Mouse (Mus musculus): ENCODE data around the gene Sez6l. TPM values are rescaled to one million over a fixed set of nuclear protein-coding genes. Genes with fewer than 3 reads are reported as not detected.

Sez6l gene
- 2.4 and 2.6 TPM in 2 replicates for polyA plus RNA-seq (2012; rRNA removed)

- no peak for DNase-seq (ENCODE audit: low read depth)
Observed at GRCm38 (mm10) chr5:112576993-112577670, at the start of gene Sez6l. Sez6l (minus strand) TSS chr5:112577185.

DNA sequence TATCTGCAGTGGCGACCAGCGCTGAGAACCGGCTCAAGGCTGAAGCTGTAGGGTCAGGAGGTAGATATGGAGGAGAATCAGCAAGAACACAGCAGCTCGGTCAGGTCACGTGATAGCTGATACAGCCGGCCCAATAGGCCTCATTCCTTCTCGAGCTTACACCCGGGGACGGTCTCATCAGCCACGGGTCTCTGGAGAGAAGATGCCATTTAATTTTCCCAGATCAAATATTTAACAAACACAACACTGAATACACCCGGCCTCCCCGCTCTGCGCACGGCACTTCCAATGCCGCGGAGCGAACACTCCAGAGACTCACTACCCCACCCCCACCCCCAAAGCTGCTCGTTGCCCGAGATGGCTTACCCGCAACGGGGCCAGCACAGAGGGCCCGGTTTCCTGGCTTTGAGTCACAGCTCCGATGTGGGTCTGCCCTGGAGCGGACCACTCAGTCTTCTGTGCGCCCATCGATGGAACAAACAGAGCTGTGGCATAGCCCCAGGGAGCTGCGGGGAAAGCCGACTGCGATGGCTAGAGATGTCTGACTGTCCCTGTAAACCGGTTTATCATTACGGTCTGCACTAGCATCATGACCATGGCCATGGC is 48.7 kb upstream of the Sez6l start:
- DNase-seq (ENCODE audit: low read depth): no peak

GRCm38 (mm10) chr5:112622946-112623345 is 46.0 kb upstream of the Sez6l start:
- no peak for DNase-seq (ENCODE audit: low read depth)

GRCm38 (mm10) chr5:112620256-112620655 is 43.3 kb upstream of the Sez6l start:
- DNase-seq (ENCODE audit: low read depth): no peak

- no peak for DNase-seq (ENCODE audit: low read depth)
Observed at GRCm38 (mm10) chr5:112619344-112619743, 42.4 kb upstream of the Sez6l start.

- DNase-seq (ENCODE audit: low read depth): no peak
Observed at GRCm38 (mm10) chr5:112617602-112618247, 40.7 kb upstream of the Sez6l start.

DNA sequence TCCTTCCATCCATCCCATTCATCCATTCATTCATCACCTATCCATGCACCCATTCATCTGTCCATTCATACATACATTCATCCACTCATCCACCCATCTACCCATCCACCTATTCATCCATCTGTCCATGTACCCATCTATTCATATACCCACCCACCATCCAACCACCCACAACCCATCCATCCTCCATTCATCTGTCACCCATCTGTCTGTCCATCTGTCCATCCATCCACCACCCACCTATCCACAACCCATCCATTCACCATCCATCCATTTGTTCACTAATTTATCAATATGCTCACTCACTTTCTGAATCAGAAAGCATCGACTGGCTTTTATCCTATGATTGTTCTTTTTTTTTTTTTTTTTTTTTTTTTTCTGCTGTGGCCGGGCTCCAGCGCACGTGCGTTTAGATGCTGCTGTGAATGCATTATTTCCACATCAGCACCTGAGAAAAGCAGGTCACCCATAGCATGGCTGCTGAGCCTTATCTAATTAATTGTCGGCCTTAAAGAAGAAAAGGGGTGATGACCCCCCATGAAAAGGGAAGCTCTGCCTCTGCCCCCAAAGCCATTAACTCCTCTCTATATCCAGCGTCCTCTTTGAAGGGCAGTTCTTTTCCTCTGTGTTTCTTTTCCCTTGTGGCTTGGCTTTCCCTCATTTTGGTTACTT is 39.1 kb upstream of the Sez6l start:
- no peak for DNase-seq (ENCODE audit: low read depth)

- no peak for DNase-seq (ENCODE audit: low read depth)
Observed at GRCm38 (mm10) chr5:112607867-112608516, 31.0 kb upstream of the Sez6l start.

GRCm38 (mm10) chr5:112607119-112607518 is 30.1 kb upstream of the Sez6l start:
- DNase-seq (ENCODE audit: low read depth): no peak

- DNase-seq (ENCODE audit: low read depth): no peak
Observed at GRCm38 (mm10) chr5:112605371-112605770, 28.4 kb upstream of the Sez6l start.

DNA sequence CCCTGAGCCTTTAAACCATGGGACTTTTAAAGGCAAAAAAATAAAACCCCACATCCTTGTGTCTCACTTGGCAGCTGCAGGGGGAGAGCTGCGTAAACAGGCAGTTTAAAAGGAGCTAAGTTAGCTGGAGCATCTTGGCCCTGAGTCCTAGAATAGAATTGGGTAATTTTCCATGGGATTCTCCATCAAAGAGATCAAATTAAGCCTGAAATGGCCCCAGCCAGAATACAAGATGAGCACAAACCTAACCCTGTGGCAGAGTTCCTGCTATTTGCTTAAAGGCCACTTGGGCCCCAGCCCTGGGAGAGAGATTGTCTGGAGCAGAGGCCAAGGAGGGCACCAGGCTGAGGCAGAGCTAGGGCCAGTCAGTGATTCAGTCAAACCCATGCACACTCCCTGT is 27.3 kb upstream of the Sez6l start:
- DNase-seq (ENCODE audit: low read depth): no peak

DNA sequence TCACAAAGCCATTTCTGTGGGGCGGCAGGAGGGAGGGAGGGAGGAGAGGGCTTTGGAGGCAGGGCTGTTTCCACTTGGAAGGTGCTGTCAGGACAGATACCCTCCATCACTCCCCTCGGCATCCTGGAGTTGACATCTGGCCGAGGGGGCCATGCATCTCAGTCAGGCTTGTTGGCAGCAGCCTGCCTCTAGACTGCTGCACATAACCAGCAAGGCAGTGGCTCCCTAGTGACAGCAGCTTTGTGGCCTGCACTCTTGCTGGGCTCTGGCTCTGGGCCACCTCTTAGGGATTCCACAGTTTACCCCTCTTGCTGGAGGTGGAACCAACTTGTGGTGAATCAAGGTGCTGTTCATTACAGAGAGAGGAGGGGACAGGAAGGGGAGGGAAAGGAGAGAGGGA is 26.6 kb upstream of the Sez6l start:
- no peak for DNase-seq (ENCODE audit: low read depth)

GRCm38 (mm10) chr5:112600309-112600939 is 23.4 kb upstream of the Sez6l start:
- DNase-seq (ENCODE audit: low read depth): no peak

- no peak for DNase-seq (ENCODE audit: low read depth)
Observed at GRCm38 (mm10) chr5:112599538-112600308, 22.7 kb upstream of the Sez6l start.

DNA sequence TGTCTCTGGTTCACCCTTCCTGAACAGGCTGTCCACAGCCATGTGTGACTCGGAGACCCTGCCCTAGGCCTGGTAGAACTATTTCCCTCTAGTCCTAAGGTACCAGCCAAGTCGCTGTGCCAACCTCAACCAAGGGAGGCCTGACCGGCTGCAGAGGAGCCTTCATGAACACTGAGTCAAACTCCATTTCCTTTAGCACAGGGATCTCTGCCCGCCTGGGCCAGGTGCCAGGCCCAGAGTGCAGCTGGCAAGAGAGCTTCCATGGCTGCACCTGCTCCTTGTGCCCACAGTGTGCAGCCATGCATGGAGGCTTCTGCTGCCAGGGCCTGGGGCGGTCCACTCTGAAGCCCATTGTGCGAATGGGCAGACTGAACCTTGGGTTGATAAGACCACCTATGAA is 20.9 kb upstream of the Sez6l start:
- DNase-seq (ENCODE audit: low read depth): no peak

DNA sequence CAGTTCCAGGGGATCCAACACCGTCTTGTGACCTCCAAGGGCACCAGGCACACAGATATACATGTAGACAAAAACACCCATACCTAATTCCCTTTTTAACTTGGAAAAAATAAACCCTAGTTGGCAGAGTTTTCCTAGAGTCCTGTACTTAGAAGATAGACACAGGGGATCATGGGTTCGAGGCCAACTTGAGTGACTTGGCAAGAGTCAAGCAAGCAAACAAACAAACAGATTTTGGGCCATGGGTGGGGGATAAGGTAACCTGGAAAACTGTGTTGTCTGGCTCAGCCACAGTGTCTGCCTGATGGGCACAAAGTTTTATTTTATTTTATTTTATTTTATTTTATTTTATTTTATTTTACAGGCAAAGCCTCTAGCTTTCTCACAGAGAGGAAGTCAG is 20.3 kb upstream of the Sez6l start:
- DNase-seq (ENCODE audit: low read depth): no peak

DNA sequence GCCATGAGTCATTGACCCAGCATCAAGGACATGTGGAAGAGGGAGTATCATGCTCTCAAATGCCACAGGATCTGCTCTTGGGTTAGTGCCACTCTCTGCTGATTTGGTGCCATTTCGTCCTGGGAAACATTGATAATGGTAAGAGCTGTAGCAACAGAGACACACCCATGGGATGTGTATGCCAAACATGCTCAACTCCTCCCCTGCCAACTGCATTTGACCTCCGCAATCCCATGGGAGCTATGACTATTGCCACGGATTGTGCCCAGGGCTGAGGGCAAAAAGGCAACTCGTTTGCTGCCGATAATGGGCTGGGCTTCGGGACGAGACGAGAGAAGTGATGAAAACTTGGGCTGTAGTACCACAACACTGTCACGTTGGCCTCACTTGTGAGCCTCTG is 19.7 kb upstream of the Sez6l start:
- DNase-seq (ENCODE audit: low read depth): no peak

- no peak for DNase-seq (ENCODE audit: low read depth)
Observed at GRCm38 (mm10) chr5:112595701-112596632, 19.0 kb upstream of the Sez6l start.

DNA sequence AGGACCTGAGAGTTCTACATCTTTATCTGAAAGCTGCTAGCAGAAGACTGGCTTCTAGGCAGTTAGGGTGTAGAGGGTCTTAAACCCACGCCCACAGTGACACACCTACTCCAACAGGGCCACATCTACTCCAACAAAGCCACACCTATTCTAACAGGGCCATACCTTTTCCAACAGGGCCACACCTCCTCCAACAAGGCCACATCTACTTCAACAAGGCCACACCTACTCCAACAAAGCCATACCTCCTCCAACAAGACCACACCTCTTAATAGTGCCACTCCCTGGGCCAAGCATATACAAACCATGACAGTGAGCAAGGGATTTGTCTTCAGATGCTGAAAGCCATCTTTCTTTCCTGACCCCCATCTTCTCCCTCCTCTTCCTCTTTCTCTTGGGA is 14.7 kb upstream of the Sez6l start:
- DNase-seq (ENCODE audit: low read depth): no peak

DNA sequence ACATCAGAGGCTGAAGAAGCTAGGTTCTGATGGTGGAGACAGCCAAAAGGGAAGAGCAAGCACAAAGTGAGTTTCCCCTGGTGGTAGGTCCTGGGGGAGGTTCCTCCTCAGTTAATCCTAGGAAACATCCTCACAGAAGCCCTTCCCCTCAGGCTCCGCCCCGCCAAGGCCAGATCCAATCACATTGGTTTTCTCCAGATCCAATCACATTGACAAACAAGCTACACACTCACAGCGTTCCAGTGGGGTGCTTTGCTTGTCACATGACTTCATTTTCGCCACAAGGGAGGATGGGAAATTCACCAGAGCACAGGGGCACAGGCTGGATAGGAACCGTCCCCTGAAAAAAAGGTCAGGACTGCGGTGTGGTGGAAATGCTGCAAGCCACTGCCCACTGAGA is 9.1 kb upstream of the Sez6l start:
- DNase-seq (ENCODE audit: low read depth): no peak
